Mouse (Mus musculus): ENCODE results near the gene Rps27.

Gene Rps27

GRCm38 (mm10) chr3:90183581-90183980 lies 29.9 kb downstream of the Rps27 start:
- DNase-seq (ENCODE audit: low read depth), result no peak

DNA sequence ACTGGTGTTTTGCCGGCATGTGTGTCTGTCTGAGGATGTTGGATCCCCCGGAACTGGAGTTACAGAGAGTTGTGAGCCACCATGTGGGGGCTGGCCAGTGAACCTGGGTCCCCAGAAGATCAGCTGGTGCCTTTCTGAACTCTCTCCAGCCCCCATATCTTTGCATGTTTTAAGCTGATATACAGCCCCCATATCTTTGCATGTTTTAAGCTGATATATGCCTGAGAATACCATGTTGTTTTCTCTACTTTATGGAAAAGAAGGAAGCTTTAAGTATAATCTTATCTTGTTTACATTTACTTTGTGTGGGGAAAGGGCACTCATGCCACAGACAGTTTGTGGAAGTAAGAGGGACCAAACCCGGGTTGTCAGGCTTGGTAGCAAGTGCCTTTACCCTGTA lies 33.9 kb downstream of the Rps27 start:
- no peak for DNase-seq (ENCODE audit: low read depth)

Measured in induced T-regulatory cell, adult 2 months (primary cell).